Mouse (Mus musculus) spleen, adult 2 months (tissue): ENCODE data around the gene Gm28038.

Source experiments
- CTCF ChIP-seq: fragments of 200-500 bp; IDR thresholded peaks from 2 replicates; pipeline ENCODE4 v1.5.1; 2011; ENCODE audit warnings: mild to moderate bottlenecking, inconsistent platforms; ENCODE audit not compliant: insufficient read depth, insufficient read length, insufficient replicate concordance; ENCODE audit errors: extremely low read depth
- POLR2A ChIP-seq: fragments of 200-500 bp; IDR thresholded peaks from 2 replicates; pipeline ENCODE4 v1.6.1; 2011; ENCODE audit warnings: low read depth, low read length, inconsistent platforms

GRCm38 (mm10) chr2:30247681-30248080, 33.2 kb upstream of the Gm28038 start:
- TF ChIP-seq CTCF (no peak), POLR2A (no peak)
